Comparison of ENCODE assay signal across 8 mouse cellular contexts in genomic region chr12:99883713-99884105, GRCm38 (mm10). TPM values are rescaled to one million over a fixed set of nuclear protein-coding genes. Genes with fewer than 3 reads are reported as not detected.
DNase-seq lines count a peak whose midpoint lies in the region; ATAC-seq lines count a peak whose summit lies in the region.

No protein-coding gene starts in this region.

- 1% methylated on average over 11 of the region's 11 CpGs for WGBS in hindbrain, embryonic 11.5 days
- under 1% methylated on average over 11 of the region's 11 CpGs for WGBS in liver, embryonic 12.5 days (ENCODE audit: insufficient replicate concordance)

- H3K36me3 ChIP-seq in hindbrain, embryonic 11.5 days (ENCODE audit: control insufficient read depth, insufficient read depth, low read length), result no peaks in the 10 kb centered on the region
- peaks cover 8% of the 10 kb centered on the region for H3K36me3 ChIP-seq in liver, embryonic 12.5 days

- intact Hi-C loops in left cerebral cortex, postnatal 4 days (cut with DNase I), result no loop called here

- H3K9ac ChIP-seq in hindbrain, embryonic 11.5 days (ENCODE audit: low read depth, low read length), result peak overlapping the region; percentile 67
- peak overlapping the region; percentile 86 for H3K9ac ChIP-seq in liver, embryonic 12.5 days

- H3K4me2 ChIP-seq in hindbrain, embryonic 11.5 days (replicated peaks; ENCODE audit: low read depth, low read length), result peak overlapping the region; percentile 77
- H3K4me2 ChIP-seq in liver, embryonic 12.5 days, result peak overlapping the region; percentile 92

- DNase-seq in ovary, postnatal 14 days (ENCODE audit: low spot score), result peak; percentile 11
- no peak for DNase-seq in ovary, adult 18-20 months (ENCODE audit: low spot score)
- peak; percentile 52 for DNase-seq in embryo, embryonic 11 days
- DNase-seq in hindbrain, embryonic 11.5 days (ENCODE audit: low spot score), result no peak
- DNase-seq in neural tube, embryonic 10.5 days (ENCODE audit: extremely low spot score, low spot score), result peak; percentile 52
- no peak for DNase-seq in gastrocnemius, adult 18-20 months (ENCODE audit: low spot score)
- no peak for DNase-seq in left cerebral cortex, postnatal 4 days

- ATAC-seq in hindbrain, embryonic 11.5 days (ENCODE audit: low FRiP score), result peak; percentile 67
- no peak for ATAC-seq in liver, embryonic 12.5 days

- peak overlapping the region; percentile 58 for H3K4me3 ChIP-seq in hindbrain, embryonic 11.5 days (ENCODE audit: low read depth, low read length)
- peak overlapping the region; percentile 77 for H3K4me3 ChIP-seq in liver, embryonic 12.5 days

- no peaks in the 10 kb centered on the region for H3K27me3 ChIP-seq in hindbrain, embryonic 11.5 days (ENCODE audit: control insufficient read depth, insufficient read depth, low read length)
- H3K27me3 ChIP-seq in liver, embryonic 12.5 days (replicated peaks), result no peaks in the 10 kb centered on the region

- H3K9me3 ChIP-seq in hindbrain, embryonic 11.5 days (ENCODE audit: control insufficient read depth, low read length), result no peaks in the 10 kb centered on the region
- H3K9me3 ChIP-seq in liver, embryonic 12.5 days (replicated peaks), result no peaks in the 10 kb centered on the region

- 0 out of 2 replicates have a peak, but pooled peaks cover 2% of the 10 kb centered on the region for H3K4me1 ChIP-seq in hindbrain, embryonic 11.5 days (replicated peaks; ENCODE audit: control insufficient read depth, insufficient read depth, low read length)
- H3K4me1 ChIP-seq in liver, embryonic 12.5 days, result peaks cover 33% of the 10 kb centered on the region

- peak overlapping the region; percentile 75 for H3K27ac ChIP-seq in hindbrain, embryonic 11.5 days (ENCODE audit: low read depth, low read length)
- peak overlapping the region; percentile 90 for H3K27ac ChIP-seq in liver, embryonic 12.5 days

RNA-seq across cellular contexts. Expression of gene Efcab11, which starts 0.5 kb away (rescaled TPM):
- 22.9 and 25.6 TPM in 2 replicates for polyA plus RNA-seq in hindbrain, embryonic 11.5 days (2014; fragmentation: Nextera tagmentation; extraction: Ambion mirVana)
- polyA plus RNA-seq in liver, embryonic 12.5 days (2016; fragmentation: Nextera tagmentation; extraction: Ambion mirVana), result 5.4 and 5.5 TPM in 2 replicates
- not detected for total RNA-seq in gastrocnemius, adult 18-20 months (2021)
- 1 to 10 TPM; 1.2 to 1.9 TPM for total RNA-seq in left cerebral cortex, postnatal 4 days (2021)

RNA-seq across cellular contexts. Expression of gene Tdp1, which starts 0.6 kb away (rescaled TPM):
- polyA plus RNA-seq in hindbrain, embryonic 11.5 days (2014; fragmentation: Nextera tagmentation; extraction: Ambion mirVana), result 75.1 and 81.5 TPM in 2 replicates
- 41.4 and 43.8 TPM in 2 replicates for polyA plus RNA-seq in liver, embryonic 12.5 days (2016; fragmentation: Nextera tagmentation; extraction: Ambion mirVana)
- total RNA-seq in gastrocnemius, adult 18-20 months (2021), result 1 to 10 TPM; 4.5 to 4.7 TPM
- 10 to 100 TPM; 42.9 to 45.8 TPM for total RNA-seq in left cerebral cortex, postnatal 4 days (2021)

Comparison
In these comparisons a context has a peak if more than half of its experiments do, and no peak if none do; other contexts are left out.
1. DNase-seq: peak in ovary, postnatal 14 days (single experiment), embryo, embryonic 11 days (single experiment) and neural tube, embryonic 10.5 days (single experiment); none in ovary, adult 18-20 months (single experiment), hindbrain, embryonic 11.5 days (single experiment), gastrocnemius, adult 18-20 months (single experiment) and left cerebral cortex, postnatal 4 days (single experiment).
2. RNA of gene Tdp1, which starts 0.6 kb away (total RNA-seq): 42.9 to 45.8 TPM in left cerebral cortex, postnatal 4 days; 4.5 to 4.7 TPM in gastrocnemius, adult 18-20 months; every median in the first group is over 4 times any median in the second.